Mouse (Mus musculus) neural tube, embryonic 11.5 days (tissue): ENCODE measurements around the gene Hoxd10. TPM values are rescaled to one million over a fixed set of nuclear protein-coding genes. Genes with fewer than 3 reads are reported as not detected.
A peak's percentile ranks its signal among the peaks of the same experiment; 100 is the strongest.

Experiments
- ATAC-seq: fragments of 200-750 bp; cut with Nextera tagmentation; 2 replicates; pipeline ENCODE4 v1.8.0; 2017; ENCODE audit warnings: moderate number of reproducible peaks, mild to moderate bottlenecking, moderate TSS enrichment, moderate library complexity; ENCODE audit not compliant: insufficient read depth, low FRiP score, low TSS enrichment
- DNase-seq: peaks from one replicate; pipeline ENCODE4 v3.0.0-alpha.2; 2015; ENCODE audit warnings: low spot score
- H3K27ac ChIP-seq: fragments of 300-500 bp; sonication (generic); 2 replicates; pipeline ENCODE4 v1.5.1; 2014; ENCODE audit warnings: low read depth, mild to moderate bottlenecking, low read length
- H3K27me3 ChIP-seq: fragments of 300-500 bp; sonication (generic); 2 replicates; pipeline ENCODE4 v1.6.1; 2014; ENCODE audit warnings: mild to moderate bottlenecking, low read length, mixed read lengths; ENCODE audit not compliant: control insufficient read depth, insufficient read depth
- H3K36me3 ChIP-seq: fragments of 300-500 bp; sonication (generic); 2 replicates; pipeline ENCODE4 v1.6.1; 2014; ENCODE audit warnings: mild to moderate bottlenecking, low read length, moderate library complexity, mixed read lengths; ENCODE audit not compliant: control insufficient read depth, insufficient read depth
- H3K4me1 ChIP-seq: fragments of 300-500 bp; sonication (generic); 2 replicates; pipeline ENCODE4 v1.6.1; 2014; ENCODE audit warnings: low read length, mixed read lengths; ENCODE audit not compliant: control insufficient read depth, insufficient read depth
- H3K4me2 ChIP-seq: fragments of 300-500 bp; sonication (generic); 2 replicates; pipeline ENCODE4 v1.6.1; 2014; ENCODE audit warnings: low read depth, mild to moderate bottlenecking, moderate library complexity
- H3K4me3 ChIP-seq: fragments of 300-500 bp; sonication (generic); 2 replicates; pipeline ENCODE4 v1.5.1; 2014; ENCODE audit warnings: low read depth, low read length
- H3K9ac ChIP-seq: fragments of 300-500 bp; sonication (generic); 2 replicates; pipeline ENCODE4 v1.6.1; 2014; ENCODE audit warnings: mild to moderate bottlenecking, low read length
- H3K9me3 ChIP-seq: fragments of 300-500 bp; sonication (generic); 2 replicates; pipeline ENCODE4 v1.6.1; 2016; ENCODE audit warnings: low read length; ENCODE audit not compliant: control insufficient read depth
- WGBS: fragments of 180-500 bp; shearing (Covaris S2); extraction: QIAGEN DNeasy Blood & Tissue Kit; methylation state at CpG from one replicate; pipeline ENCODE4 v1.1.7; 2014; 5-methylcytosine and 5-hydroxymethylcytosine counted together
- polyA plus RNA-seq: library from polyadenylated mRNA; unstranded; fragments of >200 nt; fragmentation: Nextera tagmentation; extraction: Ambion mirVana; gene quantifications from 2 replicates; pipeline ENCODE4 v1.2.1, GENCODE M21; 2014

Gene Hoxd10
- polyA plus RNA-seq, 1 experiment from 2014 or later = 29.3 TPM

GRCm38 (mm10) chr2:74715504-74716241 is 23.9 kb downstream of the Hoxd10 start:
- WGBS = 2% methylated on average over 26 of the region's 26 CpGs
- DNase-seq (peak; percentile 95), ATAC-seq (peak; percentile 58; the same call in 1 of the 2 replicates)
- Histone ChIP-seq H3K27me3 (no peaks in the 10 kb centered on the region), H3K27ac (peak overlapping the region; percentile 93), H3K4me1 (peaks cover 32% of the 10 kb centered on the region), H3K9ac (peak overlapping the region; percentile 100), H3K4me2 (peak overlapping the region; percentile 75), H3K36me3 (no peaks in the 10 kb centered on the region), H3K4me3 (peak overlapping the region; percentile 98), H3K9me3 (no peaks in the 10 kb centered on the region)

- peaks cover 57% of the 10 kb centered on the region for H3K4me1 ChIP-seq
- WGBS = 2% methylated on average over 2 of the region's 2 CpGs
- H3K4me2 ChIP-seq = peak overlapping the region; percentile 89
- no peaks in the 10 kb centered on the region for H3K9me3 ChIP-seq
- DNase-seq = no peak
- H3K4me3 ChIP-seq = peak overlapping the region; percentile 66
- no peak for ATAC-seq
- H3K36me3 ChIP-seq = no peaks in the 10 kb centered on the region
- H3K27me3 ChIP-seq = no peaks in the 10 kb centered on the region
- H3K9ac ChIP-seq = peak overlapping the region; percentile 95
- peak overlapping the region; percentile 81 for H3K27ac ChIP-seq
These were observed 28.7 kb downstream of the Hoxd10 start for GRCm38 (mm10) chr2:74720384-74720783.

GRCm38 (mm10) chr2:74720955-74721491 is 29.3 kb downstream of the Hoxd10 start:
- peaks cover 60% of the 10 kb centered on the region for H3K4me1 ChIP-seq
- no peaks in the 10 kb centered on the region for H3K36me3 ChIP-seq
- no peaks in the 10 kb centered on the region for H3K9me3 ChIP-seq
- ATAC-seq (peak; percentile 57), DNase-seq (peak; percentile 52)
- H3K4me2 ChIP-seq = peak overlapping the region; percentile 89
- peak overlapping the region; percentile 66 for H3K4me3 ChIP-seq
- no peaks in the 10 kb centered on the region for H3K27me3 ChIP-seq
- peak overlapping the region; percentile 95 for H3K9ac ChIP-seq
- 3% methylated on average over 5 of the region's 5 CpGs for WGBS
- H3K27ac ChIP-seq = peak overlapping the region; percentile 81

GRCm38 (mm10) chr2:74721882-74722281 is 30.2 kb downstream of the Hoxd10 start:
- peak overlapping the region; percentile 89 for H3K4me2 ChIP-seq
- peak overlapping the region; percentile 95 for H3K9ac ChIP-seq
- peak overlapping the region; percentile 66 for H3K4me3 ChIP-seq

GRCm38 (mm10) chr2:74722949-74723348 is 31.2 kb downstream of the Hoxd10 start:
- H3K9ac ChIP-seq = peak overlapping the region; percentile 95
- H3K4me3 ChIP-seq = peak overlapping the region; percentile 66
- H3K4me2 ChIP-seq = peak overlapping the region; percentile 89
- H3K36me3 ChIP-seq = no peaks in the 10 kb centered on the region
- no peaks in the 10 kb centered on the region for H3K9me3 ChIP-seq
- no peak for ATAC-seq
- H3K27ac ChIP-seq = peak overlapping the region; percentile 99
- DNase-seq = peak; percentile 61
- H3K4me1 ChIP-seq = peaks cover 61% of the 10 kb centered on the region
- 4% methylated on average over 8 of the region's 8 CpGs for WGBS
- H3K27me3 ChIP-seq = no peaks in the 10 kb centered on the region

More at GRCm38 (mm10) chr2:74721882-74722281, 30.2 kb downstream of the Hoxd10 start:
- whole genome bisulfite sequencing = 2% methylated on average over 6 of the region's 6 CpGs
- DNase-seq = peak; percentile 61
- ATAC-seq = peak; percentile 59
- no peaks in the 10 kb centered on the region for H3K36me3 ChIP-seq
- H3K27me3 ChIP-seq = no peaks in the 10 kb centered on the region
- peaks cover 58% of the 10 kb centered on the region for H3K4me1 ChIP-seq
- no peaks in the 10 kb centered on the region for H3K9me3 ChIP-seq
- peak overlapping the region; percentile 99 for H3K27ac ChIP-seq

- 8% methylated on average over 7 of the region's 7 CpGs for WGBS
- no peaks in the 10 kb centered on the region for H3K27me3 ChIP-seq
- H3K4me3 ChIP-seq = peak overlapping the region; percentile 66
- ATAC-seq (no peak), DNase-seq (peak; percentile 52)
- peaks cover 61% of the 10 kb centered on the region for H3K4me1 ChIP-seq
- H3K36me3 ChIP-seq = peaks cover 2% of the 10 kb centered on the region; the same call in 1 of the 2 replicates
- H3K9ac ChIP-seq = peak overlapping the region; percentile 95
- no peaks in the 10 kb centered on the region for H3K9me3 ChIP-seq
- peak overlapping the region; percentile 89 for H3K4me2 ChIP-seq
- H3K27ac ChIP-seq = peak overlapping the region; percentile 99
These were observed 32.7 kb downstream of the Hoxd10 start for GRCm38 (mm10) chr2:74724244-74725015.

GRCm38 (mm10) chr2:74725171-74725570 is 33.4 kb downstream of the Hoxd10 start:
- 4% methylated on average over 17 of the region's 17 CpGs for WGBS
- peaks cover 2% of the 10 kb centered on the region; the same call in 1 of the 2 replicates for H3K36me3 ChIP-seq
- peak; percentile 53 for DNase-seq
- peak overlapping the region; percentile 66 for H3K4me3 ChIP-seq
- H3K4me1 ChIP-seq = peaks cover 55% of the 10 kb centered on the region
- H3K27ac ChIP-seq = peak overlapping the region; percentile 99
- H3K27me3 ChIP-seq = no peaks in the 10 kb centered on the region
- peak overlapping the region; percentile 89 for H3K4me2 ChIP-seq
- peak overlapping the region; percentile 95 for H3K9ac ChIP-seq
- no peaks in the 10 kb centered on the region for H3K9me3 ChIP-seq
- no peak for ATAC-seq

GRCm38 (mm10) chr2:74726551-74726950 is 34.8 kb downstream of the Hoxd10 start, which contains the start of gene Gm28230:
Gm28230 (plus strand) TSS chr2:74726728.
- Histone ChIP-seq H3K9me3 (no peaks in the 10 kb centered on the region), H3K4me3 (peak within 1 kb of the TSS; percentile 66), H3K27me3 (no peaks in the 10 kb centered on the region), H3K36me3 (peaks cover 2% of the 10 kb centered on the region; the same call in 1 of the 2 replicates), H3K27ac (peak within 1 kb of the TSS; percentile 99), H3K9ac (peak within 1 kb of the TSS; percentile 95), H3K4me1 (peaks cover 57% of the 10 kb centered on the region), H3K4me2 (peak within 1 kb of the TSS; percentile 89)
- no peak for ATAC-seq
- WGBS = 10% methylated on average over 5 of the region's 5 CpGs
- peak; percentile 63 for DNase-seq
